In the genomic region with DNA sequence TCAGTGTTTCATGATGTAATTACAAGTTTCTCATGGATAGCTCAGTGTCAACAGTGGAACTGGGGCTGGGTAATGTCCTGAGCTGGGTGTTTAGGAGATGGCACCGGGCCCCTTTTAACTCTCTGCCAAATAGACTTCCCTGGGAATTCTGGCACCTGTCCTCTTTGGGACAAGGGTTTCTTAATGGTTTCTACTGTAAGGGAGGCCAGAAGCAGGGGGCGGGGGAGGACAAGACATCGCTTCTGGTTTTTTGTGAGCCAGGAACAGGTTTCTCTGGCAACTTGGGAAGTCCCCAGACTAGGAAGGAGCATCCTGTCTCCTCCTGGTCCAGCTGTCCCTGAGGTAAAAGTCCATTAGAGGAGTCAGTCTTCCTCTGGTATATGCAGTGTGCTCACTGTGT, we compare ENCODE assay signal across 17 mouse cellular contexts.
A peak's percentile ranks its signal among the peaks of the same experiment; 100 is the strongest.
DNase-seq lines count a peak whose midpoint lies in the region; ATAC-seq and TF ChIP-seq lines count a peak whose summit lies in the region.
"Had no signal": no experiment of that assay in that cellular context is flagged by ENCODE, and none has a peak within 500 bp of the region (broad histone marks: within the 10 kb centered on the region; RNA-seq: fewer than 3 reads in every experiment).

No protein-coding gene starts in this region.

- no peak for ATAC-seq in heart, postnatal 0 days (ENCODE audit: insufficient read depth, low read depth)
- ATAC-seq: forebrain, embryonic 14.5 days; intestine, postnatal 0 days had no signal

- H3K9me3 ChIP-seq in heart, postnatal 0 days (replicated peaks; ENCODE audit: control insufficient read depth, low read length), result no peaks in the 10 kb centered on the region
- no peaks in the 10 kb centered on the region for H3K9me3 ChIP-seq in hindbrain, embryonic 10.5 days
- H3K9me3 ChIP-seq: embryonic facial prominence, embryonic 15.5 days; forebrain, embryonic 10.5 days; heart, embryonic 10.5 days; hindbrain, embryonic 15.5 days had no signal

- DNase-seq in heart, postnatal 0 days (ENCODE audit: low spot score), result no peak
- no peak for DNase-seq in heart, postnatal 4 days
- peak; percentile 35 for DNase-seq in brain, adult 2 months (ENCODE audit: low read depth, low spot score)
- peak; percentile 30 to 39 for DNase-seq in cerebellum, adult 18-20 months
- DNase-seq in cerebellum, postnatal 14 days, result peak; percentile 23 to 45
- DNase-seq in lung, adult 2 months, result no peak
- no peak for DNase-seq in hindbrain, embryonic 10.5 days (ENCODE audit: low spot score)
- DNase-seq: adrenal gland, postnatal 10 days; embryo, embryonic 11 days; heart, postnatal 14 days had no signal

- 67% methylated on average over 3 of the region's 3 CpGs for WGBS in heart, postnatal 0 days
- 74% methylated on average over 3 of the region's 3 CpGs for WGBS in lung, adult 2 months
- 94% methylated on average over 3 of the region's 3 CpGs for whole genome bisulfite sequencing in hindbrain, embryonic 10.5 days

- H3K4me2 ChIP-seq in heart, postnatal 0 days (ENCODE audit: low read depth, low read length), result no peak overlapping the region
- H3K4me2 ChIP-seq: embryonic facial prominence, embryonic 15.5 days; hindbrain, embryonic 15.5 days had no signal

- TF ChIP-seq CTCF in heart, postnatal 0 days (IDR thresholded peaks at IDR 0.05; ENCODE audit: low read depth), result no peak
- no peak for TF ChIP-seq CTCF in lung, adult 2 months (IDR thresholded peaks at IDR 0.05; ENCODE audit: insufficient read depth, low read length)

- H3K4me1 ChIP-seq in heart, postnatal 0 days (ENCODE audit: control insufficient read depth, insufficient read depth), result peaks cover 13% of the 10 kb centered on the region
- H3K4me1 ChIP-seq in lung, adult 2 months (ENCODE audit: control insufficient read depth, insufficient read depth, low read length), result no peaks in the 10 kb centered on the region
- H3K4me1 ChIP-seq in hindbrain, embryonic 10.5 days (replicated peaks), result 0 out of 2 replicates have a peak, but pooled peaks cover 2% of the 10 kb centered on the region
- H3K4me1 ChIP-seq: embryonic facial prominence, embryonic 15.5 days; hindbrain, embryonic 15.5 days had no signal

- no peak overlapping the region for H3K4me3 ChIP-seq in heart, postnatal 0 days (ENCODE audit: low read depth, low read length)
- H3K4me3 ChIP-seq in lung, adult 2 months (replicated peaks; ENCODE audit: extremely low read depth, low read depth, low read length), result no peak overlapping the region
- H3K4me3 ChIP-seq in hindbrain, embryonic 10.5 days, result no peak overlapping the region
- H3K4me3 ChIP-seq: embryonic facial prominence, embryonic 15.5 days; erythroblast, embryonic 14.5 days; forebrain, embryonic 10.5 days; heart, embryonic 10.5 days; hindbrain, embryonic 15.5 days had no signal

- H3K27ac ChIP-seq in heart, postnatal 0 days (ENCODE audit: low read depth), result peak overlapping the region; percentile 71; the same call in 1 of the 2 replicates
- no peak overlapping the region for H3K27ac ChIP-seq in hindbrain, embryonic 10.5 days
- H3K27ac ChIP-seq: embryonic facial prominence, embryonic 15.5 days; forebrain, embryonic 10.5 days; heart, embryonic 10.5 days; hindbrain, embryonic 15.5 days had no signal

- H3K9ac ChIP-seq in heart, postnatal 0 days (replicated peaks; ENCODE audit: low read depth, low read length), result no peak overlapping the region
- H3K9ac ChIP-seq: embryonic facial prominence, embryonic 15.5 days; hindbrain, embryonic 15.5 days had no signal

- H3K27me3 ChIP-seq in heart, postnatal 0 days (ENCODE audit: control insufficient read depth, insufficient read depth, low read length), result no peaks in the 10 kb centered on the region
- peaks cover 45% of the 10 kb centered on the region for H3K27me3 ChIP-seq in hindbrain, embryonic 10.5 days (ENCODE audit: insufficient read depth, poor library complexity, severe bottlenecking)
- H3K27me3 ChIP-seq: embryonic facial prominence, embryonic 15.5 days; hindbrain, embryonic 15.5 days had no signal

- H3K36me3 ChIP-seq in heart, postnatal 0 days (replicated peaks; ENCODE audit: control insufficient read depth, insufficient read depth, low read length), result peaks cover 8% of the 10 kb centered on the region
- H3K36me3 ChIP-seq in hindbrain, embryonic 10.5 days, result peaks cover 5% of the 10 kb centered on the region; the same call in 1 of the 2 replicates
- H3K36me3 ChIP-seq: embryonic facial prominence, embryonic 15.5 days; hindbrain, embryonic 15.5 days had no signal

- TF ChIP-seq EP300 in heart, postnatal 0 days (IDR thresholded peaks at IDR 0.05; ENCODE audit: low read depth), result no peak

- TF ChIP-seq POLR2A in lung, adult 2 months (IDR thresholded peaks at IDR 0.05; ENCODE audit: borderline replicate concordance, extremely low read depth, low read depth, low read length), result no peak

Comparison
In these comparisons a context has a peak if more than half of its experiments do, and no peak if none do; other contexts are left out.
1. DNase-seq: peak in brain, adult 2 months (single experiment), cerebellum, adult 18-20 months (2 of 2) and cerebellum, postnatal 14 days (2 of 2); none in heart, postnatal 0 days (single experiment), heart, postnatal 4 days (single experiment), lung, adult 2 months (single experiment) and hindbrain, embryonic 10.5 days (single experiment).